Mouse (Mus musculus): ENCODE data around the gene Ide. TPM values are rescaled to one million over a fixed set of nuclear protein-coding genes. Genes with fewer than 3 reads are reported as not detected.

Gene Ide
- total and polyA plus RNA-seq, 3 experiments, result 9.1 to 120 (median 79.1) TPM

GRCm38 (mm10) chr19:37275555-37275954 is 62.1 kb downstream of the Ide start:
- H3K36me3 ChIP-seq (replicated peaks), result peaks cover 97% of the 10 kb centered on the region
- DNase-seq (ENCODE audit: low spot score), result no peak

GRCm38 (mm10) chr19:37269106-37269505 is 68.5 kb downstream of the Ide start:
- no peak overlapping the region for H3K4me3 ChIP-seq (ENCODE audit: low read depth, low read length)
- H3K9me3 ChIP-seq (replicated peaks), result no peaks in the 10 kb centered on the region
- peaks cover 58% of the 10 kb centered on the region for H3K36me3 ChIP-seq (replicated peaks)
- TF ChIP-seq CTCF (IDR thresholded peaks at IDR 0.05; ENCODE audit: low read depth, low read length) (no peak), GATA1 (IDR thresholded peaks at IDR 0.05; ENCODE audit: borderline replicate concordance, low read length) (no peak), POLR2AphosphoS5 (IDR thresholded peaks at IDR 0.05; ENCODE audit: insufficient replicate concordance, low read depth, low read length) (no peak)
- ATAC-seq (ENCODE audit: extremely low read depth, insufficient number of reproducible peaks, low FRiP score, poor library complexity, severe bottlenecking), result no peak
- peaks cover under 1% of the 10 kb centered on the region; the same call in 1 of the 2 replicates for H3K4me1 ChIP-seq (ENCODE audit: insufficient read depth, low read depth, low read length)
- no peaks in the 10 kb centered on the region for H3K27me3 ChIP-seq (ENCODE audit: insufficient read depth, low read length)
- DNase-seq (ENCODE audit: low spot score), result no peak

More at GRCm38 (mm10) chr19:37275555-37275954, 62.1 kb downstream of the Ide start:
- Histone ChIP-seq H3K27me3 (ENCODE audit: insufficient read depth, low read length) (no peaks in the 10 kb centered on the region), H3K9me3 (replicated peaks) (no peaks in the 10 kb centered on the region), H3K4me3 (ENCODE audit: low read depth, low read length) (no peak overlapping the region), H3K4me1 (ENCODE audit: insufficient read depth, low read depth, low read length) (no peaks in the 10 kb centered on the region)
- no peak for ATAC-seq (ENCODE audit: extremely low read depth, insufficient number of reproducible peaks, low FRiP score, poor library complexity, severe bottlenecking)
- TF ChIP-seq GATA2 (IDR thresholded peaks at IDR 0.05; ENCODE audit: borderline replicate concordance, low read depth, low read length) (no peak), CTCF (IDR thresholded peaks at IDR 0.05; ENCODE audit: low read depth, low read length) (no peak), GATA1 (IDR thresholded peaks at IDR 0.05; ENCODE audit: borderline replicate concordance, low read length) (no peak), POLR2AphosphoS5 (IDR thresholded peaks at IDR 0.05; ENCODE audit: insufficient replicate concordance, low read depth, low read length) (no peak), TAL1 (conservative IDR thresholded peaks at IDR 0.05; ENCODE audit: low read depth, low read length) (no peak)

- Histone ChIP-seq H3K9me3 (replicated peaks) (no peaks in the 10 kb centered on the region), H3K4me1 (ENCODE audit: insufficient read depth, low read depth, low read length) (peaks cover 6% of the 10 kb centered on the region; the same call in 1 of the 2 replicates), H3K4me3 (ENCODE audit: low read depth, low read length) (no peak overlapping the region), H3K27me3 (ENCODE audit: insufficient read depth, low read length) (peaks cover 3% of the 10 kb centered on the region; the same call in 1 of the 2 replicates), H3K36me3 (replicated peaks) (peaks cover 25% of the 10 kb centered on the region)
- peak; percentile 49; the same call in 1 of the 2 replicates for ATAC-seq (ENCODE audit: extremely low read depth, insufficient number of reproducible peaks, low FRiP score, poor library complexity, severe bottlenecking)
- TF ChIP-seq TAL1 (conservative IDR thresholded peaks at IDR 0.05; ENCODE audit: low read depth, low read length) (no peak), POLR2AphosphoS5 (IDR thresholded peaks at IDR 0.05; ENCODE audit: insufficient replicate concordance, low read depth, low read length) (no peak), GATA2 (IDR thresholded peaks at IDR 0.05; ENCODE audit: borderline replicate concordance, low read depth, low read length) (no peak), CTCF (IDR thresholded peaks at IDR 0.05; ENCODE audit: low read depth, low read length) (peak; percentile 88)
- peak; percentile 57 for DNase-seq (ENCODE audit: low spot score)
Measured at GRCm38 (mm10) chr19:37265333-37266103, 72.1 kb downstream of the Ide start.

GRCm38 (mm10) chr19:37263943-37264897 is 73.4 kb downstream of the Ide start:
- no peak for DNase-seq (ENCODE audit: low spot score)
- peaks cover 16% of the 10 kb centered on the region for H3K36me3 ChIP-seq (replicated peaks)
- peaks cover 16% of the 10 kb centered on the region for H3K27me3 ChIP-seq (ENCODE audit: insufficient read depth, low read length)
- no peak for ATAC-seq (ENCODE audit: extremely low read depth, insufficient number of reproducible peaks, low FRiP score, poor library complexity, severe bottlenecking)
- H3K4me1 ChIP-seq (ENCODE audit: insufficient read depth, low read depth, low read length), result peaks cover 6% of the 10 kb centered on the region; the same call in 1 of the 2 replicates
- no peak overlapping the region for H3K4me3 ChIP-seq (ENCODE audit: low read depth, low read length)
- no peaks in the 10 kb centered on the region for H3K9me3 ChIP-seq (replicated peaks)
- TF ChIP-seq POLR2AphosphoS5 (IDR thresholded peaks at IDR 0.05; ENCODE audit: insufficient replicate concordance, low read depth, low read length), result no peak
- no peak for TF ChIP-seq CTCF (IDR thresholded peaks at IDR 0.05; ENCODE audit: low read depth, low read length)
- no peak for TF ChIP-seq GATA1 (IDR thresholded peaks at IDR 0.05; ENCODE audit: borderline replicate concordance, low read length)
- no peak for TF ChIP-seq TAL1 (conservative IDR thresholded peaks at IDR 0.05; ENCODE audit: low read depth, low read length)

GRCm38 (mm10) chr19:37263566-37263942 is 74.1 kb downstream of the Ide start:
- no peak overlapping the region for H3K4me3 ChIP-seq (ENCODE audit: low read depth, low read length)
- peaks cover 10% of the 10 kb centered on the region for H3K36me3 ChIP-seq (replicated peaks)
- H3K4me1 ChIP-seq (ENCODE audit: insufficient read depth, low read depth, low read length), result peaks cover 6% of the 10 kb centered on the region; the same call in 1 of the 2 replicates
- no peaks in the 10 kb centered on the region for H3K9me3 ChIP-seq (replicated peaks)
- H3K27me3 ChIP-seq (ENCODE audit: insufficient read depth, low read length), result peaks cover 18% of the 10 kb centered on the region
- TF ChIP-seq POLR2AphosphoS5 (IDR thresholded peaks at IDR 0.05; ENCODE audit: insufficient replicate concordance, low read depth, low read length) (no peak), GATA2 (IDR thresholded peaks at IDR 0.05; ENCODE audit: borderline replicate concordance, low read depth, low read length) (no peak), CTCF (IDR thresholded peaks at IDR 0.05; ENCODE audit: low read depth, low read length) (no peak), TAL1 (conservative IDR thresholded peaks at IDR 0.05; ENCODE audit: low read depth, low read length) (no peak), GATA1 (IDR thresholded peaks at IDR 0.05; ENCODE audit: borderline replicate concordance, low read length) (no peak)
- no peak for ATAC-seq (ENCODE audit: extremely low read depth, insufficient number of reproducible peaks, low FRiP score, poor library complexity, severe bottlenecking)
- no peak for DNase-seq (ENCODE audit: low spot score)

- peaks cover 6% of the 10 kb centered on the region; the same call in 1 of the 2 replicates for H3K4me1 ChIP-seq (ENCODE audit: insufficient read depth, low read depth, low read length)
- H3K36me3 ChIP-seq (replicated peaks), result no peaks in the 10 kb centered on the region
- ATAC-seq (ENCODE audit: extremely low read depth, insufficient number of reproducible peaks, low FRiP score, poor library complexity, severe bottlenecking) (no peak), DNase-seq (ENCODE audit: low spot score) (no peak)
- H3K9me3 ChIP-seq (replicated peaks), result no peaks in the 10 kb centered on the region
- H3K4me3 ChIP-seq (ENCODE audit: low read depth, low read length), result no peak overlapping the region
- peaks cover 21% of the 10 kb centered on the region for H3K27me3 ChIP-seq (ENCODE audit: insufficient read depth, low read length)
- TF ChIP-seq CTCF (IDR thresholded peaks at IDR 0.05; ENCODE audit: low read depth, low read length) (no peak), GATA2 (IDR thresholded peaks at IDR 0.05; ENCODE audit: borderline replicate concordance, low read depth, low read length) (no peak), GATA1 (IDR thresholded peaks at IDR 0.05; ENCODE audit: borderline replicate concordance, low read length) (no peak), POLR2AphosphoS5 (IDR thresholded peaks at IDR 0.05; ENCODE audit: insufficient replicate concordance, low read depth, low read length) (no peak), TAL1 (conservative IDR thresholded peaks at IDR 0.05; ENCODE audit: low read depth, low read length) (no peak)
Measured at GRCm38 (mm10) chr19:37262389-37262788, 75.3 kb downstream of the Ide start.

All from G1E (cell line).